Mouse (Mus musculus) adrenal gland, adult (tissue): ENCODE measurements at regions not wholly inside any gene's neighbourhood (a gene's known extent, or its start where the extent isn't known, plus 50 kb on each side); places are given as distances from the start of the nearest gene placed in this dataset.
A peak's percentile ranks its signal among the peaks of the same experiment; 100 is the strongest.
"Not testable (repeated sequence)": the region's sequence is repeated elsewhere in the genome, so short reads cannot be mapped to it uniquely, and the experiment has no call there.

Experiments
- DNase-seq, 2 experiments: peaks; one replicate each; pipeline ENCODE4 v3.0.0; 2022 to 2023; ENCODE audit warnings: low spot score in 1 of 2; ENCODE audit not compliant: inconsistent age in 2 of 2

GRCm38 (mm10) chr2:10658317-10658716, 288.0 kb downstream of the Sfmbt2 start:
- DNase-seq = no peak

GRCm38 (mm10) chr2:10667915-10668314, 297.6 kb downstream of the Sfmbt2 start:
- DNase-seq = not testable (repeated sequence)

- peak; percentile 5 to 23 for DNase-seq
These were observed 300.4 kb downstream of the Sfmbt2 start for GRCm38 (mm10) chr2:10670423-10671298.

- no peak for DNase-seq
These were observed 301.0 kb downstream of the Sfmbt2 start for GRCm38 (mm10) chr2:10671299-10671632.

GRCm38 (mm10) chr2:10672196-10672595, 301.9 kb downstream of the Sfmbt2 start:
- DNase-seq = no peak

GRCm38 (mm10) chr2:10674738-10675349, 304.5 kb downstream of the Sfmbt2 start:
- DNase-seq = no peak

GRCm38 (mm10) chr2:10701459-10701858, 331.1 kb downstream of the Sfmbt2 start:
- peak; percentile 25 to 72 for DNase-seq

- DNase-seq = no peak
These were observed 348.1 kb downstream of the Sfmbt2 start for GRCm38 (mm10) chr2:10718366-10718765.

GRCm38 (mm10) chr2:10734337-10734736, 364.0 kb downstream of the Sfmbt2 start:
- DNase-seq = not testable (repeated sequence)

GRCm38 (mm10) chr2:10736696-10737457, 366.6 kb downstream of the Sfmbt2 start:
- no peak for DNase-seq

- no peak for DNase-seq
These were observed 367.1 kb downstream of the Sfmbt2 start for GRCm38 (mm10) chr2:10737458-10737775.

GRCm38 (mm10) chr2:10745127-10745526, 374.8 kb downstream of the Sfmbt2 start:
- no peak for DNase-seq

GRCm38 (mm10) chr2:10755375-10755774, 385.1 kb downstream of the Sfmbt2 start:
- no peak for DNase-seq

GRCm38 (mm10) chr2:10757202-10757840, 387.0 kb downstream of the Sfmbt2 start:
- no peak for DNase-seq

GRCm38 (mm10) chr2:10757886-10758285, 387.6 kb downstream of the Sfmbt2 start:
- no peak for DNase-seq

- no peak for DNase-seq
These were observed 391.9 kb downstream of the Sfmbt2 start for GRCm38 (mm10) chr2:10762236-10762635.

- no peak for DNase-seq
These were observed 388.8 kb upstream of the Prkcq start for GRCm38 (mm10) chr2:10783071-10783470.

- DNase-seq = no peak
These were observed 388.3 kb upstream of the Prkcq start for GRCm38 (mm10) chr2:10783594-10783993.

- no peak for DNase-seq
These were observed 387.6 kb upstream of the Prkcq start for GRCm38 (mm10) chr2:10784266-10784665.

GRCm38 (mm10) chr2:10785156-10785555, 386.8 kb upstream of the Prkcq start:
- DNase-seq = peak; percentile 12 to 77

- DNase-seq = peak; percentile 55 to 61
These were observed 383.4 kb upstream of the Prkcq start for GRCm38 (mm10) chr2:10788509-10788908.
